Comparison of ENCODE assay signal across 17 mouse cellular contexts in the genomic region with DNA sequence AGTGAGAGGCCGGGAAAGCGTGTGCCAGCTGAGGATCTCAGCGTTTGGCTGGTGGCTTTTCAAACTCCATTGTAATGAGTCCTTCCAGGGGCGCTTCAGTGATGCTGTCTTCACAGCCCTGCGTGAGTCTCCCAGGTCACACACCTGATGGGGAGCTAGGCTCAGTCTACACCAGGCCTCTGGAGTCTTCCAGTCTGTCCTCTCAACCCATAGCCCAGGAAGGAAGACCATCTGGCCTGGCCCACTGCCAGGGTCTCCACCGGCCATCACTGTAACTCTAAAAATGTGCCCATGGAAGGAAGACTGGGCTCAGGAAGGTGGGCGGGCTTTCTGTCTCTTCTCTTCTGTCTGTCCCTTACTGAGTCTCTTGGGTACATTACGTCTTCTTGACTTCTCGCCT. TPM values are rescaled to one million over a fixed set of nuclear protein-coding genes. Genes with fewer than 3 reads are reported as not detected.
DNase-seq lines count a peak whose midpoint lies in the region.
"Had no signal": no experiment of that assay in that cellular context is flagged by ENCODE, and none has a peak within 500 bp of the region (broad histone marks: within the 10 kb centered on the region; RNA-seq: fewer than 3 reads in every experiment).

No protein-coding gene starts in this region.

- peak; percentile 47 to 50 for DNase-seq in cerebellum, postnatal 14 days
- no peak for DNase-seq in cerebellum, adult 9-10 months
- peak; percentile 52 for DNase-seq in left cerebral cortex, postnatal 4 days
- no peak for DNase-seq in left cerebral cortex, adult 11 months (ENCODE audit: low spot score)
- DNase-seq in thymus, postnatal 4 days, result peak; percentile 5
- no peak for DNase-seq in thymus, postnatal 36 days
- DNase-seq in spleen, postnatal 14 days (ENCODE audit: low spot score in 2 of 2), result no peak
- DNase-seq: adrenal gland, postnatal 10 days; adrenal gland, postnatal 36 days; B cell, adult 2 months; cerebellum, adult 11 months; cerebellum, adult 2 months; cerebellum, postnatal 36 days; embryo, embryonic 11 days; gastrocnemius, postnatal 10 days; gastrocnemius, postnatal 36 days had no signal

- intact Hi-C loops in left cerebral cortex, postnatal 4 days (cut with DNase I), result no loop called here

RNA-seq across cellular contexts. Expression of a gene that starts 50.2 kb away (rescaled TPM):
- total RNA-seq in left cerebral cortex, postnatal 4 days (2021), result 10 to 100 TPM; 15.9 to 19.1 TPM
- total RNA-seq: granulocyte monocyte progenitor cell, adult 5-6 weeks had no signal

Comparison
In these comparisons a context has a peak if more than half of its experiments do, and no peak if none do; other contexts are left out.
1. DNase-seq: peak in cerebellum, postnatal 14 days (2 of 2), left cerebral cortex, postnatal 4 days (single experiment) and thymus, postnatal 4 days (single experiment); none in cerebellum, adult 9-10 months (single experiment), left cerebral cortex, adult 11 months (single experiment), thymus, postnatal 36 days (0 of 2) and spleen, postnatal 14 days (0 of 2).